Mouse (Mus musculus): ENCODE data around the gene Ppp1r12c.

- TF ChIP-seq GATA1 (IDR thresholded peaks at IDR 0.05; ENCODE audit: low read depth, low read length) = no peak
- no peak for TF ChIP-seq BHLHE40 (IDR thresholded peaks at IDR 0.05; ENCODE audit: borderline replicate concordance, low read depth, low read length)
- no peak for TF ChIP-seq SMC3 (IDR thresholded peaks at IDR 0.05; ENCODE audit: low read depth, low read length)
- no peak for TF ChIP-seq POLR2AphosphoS5 (IDR thresholded peaks at IDR 0.05; ENCODE audit: borderline replicate concordance, low read depth, low read length)
- no peak for TF ChIP-seq POLR2A (IDR thresholded peaks at IDR 0.05; ENCODE audit: control insufficient read depth in 1 of 2, insufficient read depth in 1 of 2, low read depth in 1 of 2, low read length in 2 of 2, poor library complexity in 1 of 2)
- no peak for TF ChIP-seq MEF2A (IDR thresholded peaks at IDR 0.05; ENCODE audit: extremely low read depth, insufficient replicate concordance, low read depth, low read length, poor library complexity, severe bottlenecking)
- no peak for TF ChIP-seq HCFC1 (IDR thresholded peaks at IDR 0.05; ENCODE audit: low read depth, low read length)
- TF ChIP-seq TCF12 (IDR thresholded peaks at IDR 0.05; ENCODE audit: low read depth, low read length) = no peak
- TF ChIP-seq EP300 (IDR thresholded peaks at IDR 0.05; ENCODE audit: low read depth in 1 of 2, low read length in 2 of 2) = no peak
- TF ChIP-seq CTCF (IDR thresholded peaks at IDR 0.05 in 2 of 3, conservative IDR thresholded peaks at IDR 0.05 in 1 of 3; ENCODE audit: control insufficient read depth in 1 of 3, insufficient read depth in 1 of 3, low read depth in 2 of 3, low read length in 3 of 3, poor library complexity in 1 of 3, severe bottlenecking in 1 of 3) = no peak
- TF ChIP-seq RAD21 (IDR thresholded peaks at IDR 0.05; ENCODE audit: low read depth, low read length) = no peak
Observed at GRCm38 (mm10) chr7:4491308-4491707, 10.2 kb downstream of the Ppp1r12c start.

All from MEL (cell line).